Comparison of ENCODE assay signal across 16 mouse cellular contexts in genomic region chr6:40180551-40180950, GRCm38 (mm10).
"Had no signal": no experiment of that assay in that cellular context is flagged by ENCODE, and none has a peak within 500 bp of the region (broad histone marks: within the 10 kb centered on the region; RNA-seq: fewer than 3 reads in every experiment).

No protein-coding gene starts in this region.

- H3K9me3 ChIP-seq: liver, embryonic 12.5 days; midbrain, embryonic 12.5 days; neural tube, embryonic 12.5 days had no signal

- H3K4me1 ChIP-seq: liver, embryonic 12.5 days; midbrain, embryonic 12.5 days; neural tube, embryonic 12.5 days had no signal

- H3K4me2 ChIP-seq: liver, embryonic 12.5 days; lung, embryonic 14.5 days; midbrain, embryonic 12.5 days; neural tube, embryonic 12.5 days had no signal

- H3K36me3 ChIP-seq: liver, embryonic 12.5 days; midbrain, embryonic 12.5 days; neural tube, embryonic 12.5 days had no signal

- H3K27me3 ChIP-seq: liver, embryonic 12.5 days; midbrain, embryonic 12.5 days; neural tube, embryonic 12.5 days had no signal

- H3K27ac ChIP-seq: liver, embryonic 12.5 days; liver, embryonic 14.5 days; midbrain, embryonic 12.5 days; neural tube, embryonic 12.5 days had no signal

- DNase-seq: lung, adult 18-20 months; lung, embryonic 14.5 days; lung, postnatal 10 days; lung, postnatal 4 days; retina, postnatal 1 day; right cerebral cortex, adult 18-20 months; right cerebral cortex, postnatal 25 days; right cerebral cortex, postnatal 4 days; spleen, adult 18-20 months; thymus, adult 18-20 months; thymus, postnatal 14 days; thymus, postnatal 36 days had no signal

- H3K9ac ChIP-seq: liver, embryonic 12.5 days; liver, embryonic 14.5 days; lung, embryonic 14.5 days; midbrain, embryonic 12.5 days; neural tube, embryonic 12.5 days had no signal

- H3K4me3 ChIP-seq: liver, embryonic 12.5 days; midbrain, embryonic 12.5 days; neural tube, embryonic 12.5 days had no signal

- ATAC-seq: liver, embryonic 12.5 days had no signal
